Mouse (Mus musculus): ENCODE data around the gene D17Wsu92e. TPM values are rescaled to one million over a fixed set of nuclear protein-coding genes. Genes with fewer than 3 reads are reported as not detected.

The D17Wsu92e gene
- polyA plus RNA-seq, 1 experiment from 2014 or later: 22.3 TPM

DNA sequence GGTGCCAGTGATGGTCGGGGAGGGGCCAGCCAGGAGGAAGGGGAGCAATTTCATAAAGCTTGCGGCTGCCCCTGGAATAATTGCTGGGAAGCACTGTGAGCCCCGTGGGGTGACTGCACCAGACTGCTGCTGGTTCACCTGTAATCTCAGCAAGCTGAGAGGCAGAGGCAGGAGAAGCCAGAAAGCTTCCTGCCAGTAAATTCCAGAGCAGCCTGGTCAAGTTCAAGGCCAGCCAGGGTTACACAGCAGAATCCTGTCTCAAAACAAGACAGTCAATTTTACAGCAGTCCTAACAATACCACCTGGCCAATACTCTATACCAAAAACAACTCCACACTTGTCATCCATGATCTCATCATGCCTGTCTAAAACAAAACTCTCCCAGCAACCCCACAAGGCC, 8.5 kb downstream of the D17Wsu92e start:
- no peak for ATAC-seq (ENCODE audit: insufficient number of reproducible peaks, insufficient read depth, low FRiP score, low read depth)
- no peaks in the 10 kb centered on the region for H3K9me3 ChIP-seq (ENCODE audit: control insufficient read depth, low read depth, low read length)
- no peak overlapping the region for H3K27ac ChIP-seq (ENCODE audit: low read length)
- no peaks in the 10 kb centered on the region for H3K4me1 ChIP-seq (ENCODE audit: control insufficient read depth, insufficient read depth, low read length)
- no peaks in the 10 kb centered on the region for H3K27me3 ChIP-seq (ENCODE audit: control insufficient read depth, insufficient read depth, low read length)
- no peaks in the 10 kb centered on the region for H3K36me3 ChIP-seq (ENCODE audit: control insufficient read depth, insufficient read depth, low read length)
- H3K4me2 ChIP-seq (replicated peaks; ENCODE audit: low read depth, low read length): no peak overlapping the region
- WGBS: 74% methylated on average over 3 of the region's 3 CpGs
- H3K9ac ChIP-seq (replicated peaks; ENCODE audit: low read depth, low read length): no peak overlapping the region
- H3K4me3 ChIP-seq (ENCODE audit: low read depth, low read length): no peak overlapping the region

DNA sequence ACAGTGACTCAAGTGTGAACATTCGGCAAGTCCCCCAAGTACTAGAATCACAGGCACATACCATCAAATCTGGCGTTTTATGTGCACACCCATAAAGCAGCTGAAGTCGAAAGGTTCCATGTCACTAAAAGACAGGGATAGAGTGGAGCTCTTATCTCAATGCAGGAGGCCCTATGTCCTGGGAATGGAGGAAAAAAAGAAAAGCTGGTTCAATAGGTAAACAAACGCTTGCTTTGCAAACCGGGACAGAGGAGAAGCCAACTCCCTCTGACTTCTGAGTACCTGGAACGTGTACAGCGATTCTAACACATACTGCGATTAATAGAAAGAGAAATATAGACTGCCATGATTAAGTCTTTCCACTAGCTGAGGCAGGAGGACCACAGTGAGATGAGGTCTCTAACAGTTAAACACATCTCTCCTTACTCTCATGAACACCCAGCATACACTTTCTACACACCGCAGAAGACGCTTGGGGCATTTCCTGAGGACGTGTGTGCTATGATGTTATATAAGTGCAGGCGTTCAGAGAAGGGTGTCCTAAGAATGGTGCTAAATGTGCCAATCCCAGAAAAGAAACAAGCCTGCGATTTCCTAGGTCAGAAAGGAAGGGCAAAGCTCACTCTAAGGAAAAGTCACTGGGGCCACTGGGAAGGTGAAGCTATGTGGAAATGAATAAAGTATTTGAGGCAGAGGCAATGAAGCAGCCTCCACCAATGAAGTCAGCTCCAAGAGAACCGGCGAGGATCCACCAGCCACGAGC, 9.7 kb downstream of the D17Wsu92e start:
- no peak for ATAC-seq (ENCODE audit: insufficient number of reproducible peaks, insufficient read depth, low FRiP score, low read depth)
- Histone ChIP-seq H3K4me2 (replicated peaks; ENCODE audit: low read depth, low read length) (no peak overlapping the region), H3K36me3 (ENCODE audit: control insufficient read depth, insufficient read depth, low read length) (no peaks in the 10 kb centered on the region), H3K9me3 (ENCODE audit: control insufficient read depth, low read depth, low read length) (no peaks in the 10 kb centered on the region), H3K27me3 (ENCODE audit: control insufficient read depth, insufficient read depth, low read length) (no peaks in the 10 kb centered on the region), H3K9ac (replicated peaks; ENCODE audit: low read depth, low read length) (no peak overlapping the region), H3K27ac (ENCODE audit: low read length) (peak overlapping the region; percentile 18; the same call in 1 of the 2 replicates), H3K4me3 (ENCODE audit: low read depth, low read length) (no peak overlapping the region), H3K4me1 (ENCODE audit: control insufficient read depth, insufficient read depth, low read length) (no peaks in the 10 kb centered on the region)
- 70% methylated on average over 16 of the region's 16 CpGs for WGBS

DNA sequence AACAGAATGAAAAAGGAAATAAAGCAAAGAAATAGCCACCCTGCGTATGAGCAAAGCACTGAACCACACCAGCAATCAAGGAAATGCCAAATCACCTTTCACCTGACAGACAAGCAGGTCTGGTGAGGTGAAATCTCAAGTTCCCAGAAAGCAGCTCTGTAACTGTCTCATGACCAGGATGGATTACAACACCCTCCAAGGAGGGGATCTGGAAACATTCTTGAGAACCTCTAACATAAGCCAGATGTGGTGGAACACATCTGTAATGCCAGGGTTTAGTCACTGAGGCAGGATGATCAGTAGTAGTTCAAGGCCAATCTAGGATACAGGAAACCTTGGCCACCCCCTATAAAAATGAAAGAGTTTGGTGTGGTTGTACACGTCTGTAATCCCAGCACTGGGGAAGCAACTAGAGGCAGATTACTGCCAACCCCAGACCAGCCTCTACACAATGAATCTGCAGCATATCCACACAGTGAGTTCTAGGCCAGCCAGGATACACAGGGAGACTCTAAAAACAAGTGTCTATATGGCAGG, 12.8 kb downstream of the D17Wsu92e start:
- H3K4me2 ChIP-seq (replicated peaks; ENCODE audit: low read depth, low read length): no peak overlapping the region
- no peaks in the 10 kb centered on the region for H3K9me3 ChIP-seq (ENCODE audit: control insufficient read depth, low read depth, low read length)
- no peak for ATAC-seq (ENCODE audit: insufficient number of reproducible peaks, insufficient read depth, low FRiP score, low read depth)
- no peaks in the 10 kb centered on the region for H3K27me3 ChIP-seq (ENCODE audit: control insufficient read depth, insufficient read depth, low read length)
- H3K4me3 ChIP-seq (ENCODE audit: low read depth, low read length): no peak overlapping the region
- 58% methylated on average over 2 of the region's 2 CpGs for WGBS
- no peak overlapping the region for H3K9ac ChIP-seq (replicated peaks; ENCODE audit: low read depth, low read length)
- H3K4me1 ChIP-seq (ENCODE audit: control insufficient read depth, insufficient read depth, low read length): no peaks in the 10 kb centered on the region
- H3K27ac ChIP-seq (ENCODE audit: low read length): no peak overlapping the region
- H3K36me3 ChIP-seq (ENCODE audit: control insufficient read depth, insufficient read depth, low read length): no peaks in the 10 kb centered on the region

GRCm38 (mm10) chr17:27804803-27805770, 15.4 kb downstream of the D17Wsu92e start:
- H3K4me3 ChIP-seq (ENCODE audit: low read depth, low read length): no peak overlapping the region
- ATAC-seq (ENCODE audit: insufficient number of reproducible peaks, insufficient read depth, low FRiP score, low read depth): no peak
- H3K27ac ChIP-seq (ENCODE audit: low read length): no peak overlapping the region
- H3K4me2 ChIP-seq (replicated peaks; ENCODE audit: low read depth, low read length): no peak overlapping the region
- H3K4me1 ChIP-seq (ENCODE audit: control insufficient read depth, insufficient read depth, low read length): 0 out of 2 replicates have a peak, but pooled peaks cover 4% of the 10 kb centered on the region
- no peaks in the 10 kb centered on the region for H3K9me3 ChIP-seq (ENCODE audit: control insufficient read depth, low read depth, low read length)
- 77% methylated on average over 10 of the region's 10 CpGs for WGBS
- H3K9ac ChIP-seq (replicated peaks; ENCODE audit: low read depth, low read length): no peak overlapping the region
- no peaks in the 10 kb centered on the region for H3K27me3 ChIP-seq (ENCODE audit: control insufficient read depth, insufficient read depth, low read length)
- H3K36me3 ChIP-seq (ENCODE audit: control insufficient read depth, insufficient read depth, low read length): no peaks in the 10 kb centered on the region

GRCm38 (mm10) chr17:27804156-27804690, 16.2 kb downstream of the D17Wsu92e start:
- H3K9me3 ChIP-seq (ENCODE audit: control insufficient read depth, low read depth, low read length): no peaks in the 10 kb centered on the region
- no peak for ATAC-seq (ENCODE audit: insufficient number of reproducible peaks, insufficient read depth, low FRiP score, low read depth)
- H3K27me3 ChIP-seq (ENCODE audit: control insufficient read depth, insufficient read depth, low read length): no peaks in the 10 kb centered on the region
- no peak overlapping the region for H3K27ac ChIP-seq (ENCODE audit: low read length)
- H3K4me1 ChIP-seq (ENCODE audit: control insufficient read depth, insufficient read depth, low read length): peaks cover 10% of the 10 kb centered on the region; the same call in 1 of the 2 replicates
- 74% methylated on average over 7 of the region's 7 CpGs for WGBS
- no peaks in the 10 kb centered on the region for H3K36me3 ChIP-seq (ENCODE audit: control insufficient read depth, insufficient read depth, low read length)
- H3K4me2 ChIP-seq (replicated peaks; ENCODE audit: low read depth, low read length): no peak overlapping the region
- H3K9ac ChIP-seq (replicated peaks; ENCODE audit: low read depth, low read length): no peak overlapping the region
- no peak overlapping the region for H3K4me3 ChIP-seq (ENCODE audit: low read depth, low read length)

- H3K9me3 ChIP-seq (ENCODE audit: control insufficient read depth, low read depth, low read length): no peaks in the 10 kb centered on the region
- H3K4me3 ChIP-seq (ENCODE audit: low read depth, low read length): no peak overlapping the region
- peaks cover 14% of the 10 kb centered on the region; the same call in 1 of the 2 replicates for H3K4me1 ChIP-seq (ENCODE audit: control insufficient read depth, insufficient read depth, low read length)
- no peak overlapping the region for H3K27ac ChIP-seq (ENCODE audit: low read length)
- H3K36me3 ChIP-seq (ENCODE audit: control insufficient read depth, insufficient read depth, low read length): no peaks in the 10 kb centered on the region
- ATAC-seq (ENCODE audit: insufficient number of reproducible peaks, insufficient read depth, low FRiP score, low read depth): no peak
- no peaks in the 10 kb centered on the region for H3K27me3 ChIP-seq (ENCODE audit: control insufficient read depth, insufficient read depth, low read length)
- H3K4me2 ChIP-seq (replicated peaks; ENCODE audit: low read depth, low read length): no peak overlapping the region
- H3K9ac ChIP-seq (replicated peaks; ENCODE audit: low read depth, low read length): no peak overlapping the region
- 81% methylated on average over 4 of the region's 4 CpGs for WGBS
Measured at GRCm38 (mm10) chr17:27803752-27804151, 16.7 kb downstream of the D17Wsu92e start.

DNA sequence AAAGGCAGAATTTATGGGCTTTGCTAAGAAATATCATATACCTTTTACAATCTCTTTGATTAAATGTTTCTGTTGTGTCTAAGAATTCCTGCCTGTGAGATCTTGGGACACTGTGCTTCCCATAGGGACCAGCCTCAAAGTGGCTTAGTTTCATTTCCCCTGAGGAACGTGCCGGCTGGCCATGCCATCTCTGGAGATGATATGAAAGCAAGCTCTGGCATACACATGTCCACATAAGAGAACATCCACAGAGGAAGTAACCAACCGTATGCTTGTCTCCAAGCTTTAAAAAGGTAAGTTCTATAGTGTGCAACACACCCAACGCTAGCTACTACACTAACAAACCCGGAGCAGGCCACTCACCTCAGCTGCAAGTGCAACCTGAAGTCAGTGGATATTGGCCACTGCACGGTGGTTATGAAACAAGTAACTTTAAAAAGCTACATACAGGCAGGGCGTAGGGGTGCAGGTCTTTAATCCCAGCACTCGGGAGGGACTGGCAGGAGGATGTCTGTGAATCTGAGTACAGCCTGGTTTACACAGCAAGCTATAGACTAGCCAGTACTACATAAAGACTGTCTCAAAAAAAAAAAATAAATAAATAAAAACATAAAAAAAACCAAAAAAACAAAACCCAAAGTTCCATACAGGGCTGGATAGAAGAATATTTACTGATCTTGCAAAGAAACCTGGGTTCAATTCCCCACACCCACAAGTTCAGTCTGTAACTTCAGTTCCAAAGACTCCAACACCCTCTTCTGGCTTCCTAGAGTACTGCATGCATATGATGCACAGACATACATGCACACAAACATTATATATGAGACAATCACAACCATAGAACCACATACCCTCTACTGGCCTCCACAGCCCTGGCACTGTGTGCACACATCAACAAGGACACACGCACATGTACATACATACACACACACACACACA, 19.5 kb downstream of the D17Wsu92e start:
- Histone ChIP-seq H3K4me2 (replicated peaks; ENCODE audit: low read depth, low read length) (no peak overlapping the region), H3K4me1 (ENCODE audit: control insufficient read depth, insufficient read depth, low read length) (peaks cover 35% of the 10 kb centered on the region), H3K9me3 (ENCODE audit: control insufficient read depth, low read depth, low read length) (no peaks in the 10 kb centered on the region), H3K4me3 (ENCODE audit: low read depth, low read length) (no peak overlapping the region), H3K36me3 (ENCODE audit: control insufficient read depth, insufficient read depth, low read length) (no peaks in the 10 kb centered on the region), H3K27me3 (ENCODE audit: control insufficient read depth, insufficient read depth, low read length) (no peaks in the 10 kb centered on the region), H3K27ac (ENCODE audit: low read length) (peak overlapping the region; percentile 96; the same call in 1 of the 2 replicates), H3K9ac (replicated peaks; ENCODE audit: low read depth, low read length) (no peak overlapping the region)
- 80% methylated on average over 9 of the region's 9 CpGs for WGBS
- no peak for ATAC-seq (ENCODE audit: insufficient number of reproducible peaks, insufficient read depth, low FRiP score, low read depth)
